Mouse (Mus musculus) midbrain, embryonic 14.5 days (tissue): ENCODE measurements around the gene Ifi47. TPM values are rescaled to one million over a fixed set of nuclear protein-coding genes. Genes with fewer than 3 reads are reported as not detected.

ENCODE experiments used
- ATAC-seq: fragments of 200-750 bp; cut with Nextera tagmentation; 2 replicates; pipeline ENCODE4 v1.8.0; 2017; ENCODE audit warnings: moderate number of reproducible peaks, moderate library complexity; ENCODE audit not compliant: low FRiP score, low TSS enrichment
- DNase-seq: peaks from one replicate; pipeline ENCODE4 v3.0.0-alpha.2; 2015
- H3K27ac ChIP-seq: fragments of 300-500 bp; sonication (generic); replicated peaks from 2 replicates; pipeline ENCODE4 v1.5.1; 2014; ENCODE audit warnings: mild to moderate bottlenecking, low read depth, low read length, moderate library complexity
- H3K27me3 ChIP-seq: fragments of 300-500 bp; sonication (generic); 2 replicates; pipeline ENCODE4 v1.6.1; 2014; ENCODE audit warnings: low read length, control low read depth, mixed read lengths; ENCODE audit not compliant: control insufficient read depth, insufficient read depth
- H3K36me3 ChIP-seq: fragments of 300-500 bp; sonication (generic); 2 replicates; pipeline ENCODE4 v1.6.1; 2014; ENCODE audit warnings: low read length, control low read depth; ENCODE audit not compliant: control insufficient read depth, insufficient read depth
- H3K4me1 ChIP-seq: fragments of 300-500 bp; sonication (generic); 2 replicates; pipeline ENCODE4 v1.6.1; 2014; ENCODE audit warnings: mild to moderate bottlenecking, antibody characterized with exemption, low read length, control low read depth; ENCODE audit not compliant: control insufficient read depth, insufficient read depth
- H3K4me2 ChIP-seq: fragments of 300-500 bp; sonication (generic); 2 replicates; pipeline ENCODE4 v1.6.1; 2014; ENCODE audit warnings: mild to moderate bottlenecking, low read length, moderate library complexity
- H3K4me3 ChIP-seq: fragments of 300-500 bp; sonication (generic); replicated peaks from 2 replicates; pipeline ENCODE4 v1.5.1; 2014; ENCODE audit warnings: low read depth, low read length
- H3K9ac ChIP-seq: fragments of 300-500 bp; sonication (generic); replicated peaks from 2 replicates; pipeline ENCODE4 v1.6.1; 2014; ENCODE audit warnings: mild to moderate bottlenecking, low read length, moderate library complexity
- H3K9me3 ChIP-seq: fragments of 300-500 bp; sonication (generic); 2 replicates; pipeline ENCODE4 v1.6.1; 2016; ENCODE audit warnings: low read length, control low read depth, mixed read lengths; ENCODE audit not compliant: control insufficient read depth
- WGBS: fragments of 180-500 bp; shearing (Covaris S2); extraction: QIAGEN DNeasy Blood & Tissue Kit; methylation state at CpG from one replicate; pipeline ENCODE4 v1.1.7; 2014; 5-methylcytosine and 5-hydroxymethylcytosine counted together
- polyA plus RNA-seq: library from polyadenylated mRNA; unstranded; fragments of >200 nt; fragmentation: Nextera tagmentation; extraction: Ambion mirVana; gene quantifications from 2 replicates; pipeline ENCODE4 v1.2.1, GENCODE M21; 2014

Gene Ifi47
- polyA plus RNA-seq, 1 experiment from 2014 or later: 3.5 TPM

- H3K9ac ChIP-seq: no peak overlapping the region
- H3K4me2 ChIP-seq: no peak overlapping the region
- no peaks in the 10 kb centered on the region for H3K27me3 ChIP-seq
- H3K36me3 ChIP-seq: no peaks in the 10 kb centered on the region
- DNase-seq: no peak
- no peak overlapping the region for H3K4me3 ChIP-seq
- H3K27ac ChIP-seq: no peak overlapping the region
- H3K4me1 ChIP-seq: no peaks in the 10 kb centered on the region
- no peak for ATAC-seq
- no peaks in the 10 kb centered on the region for H3K9me3 ChIP-seq
- 75% methylated on average over 1 of the region's 1 CpGs for WGBS
These were observed 34.6 kb downstream of the Ifi47 start for GRCm38 (mm10) chr11:49111000-49111399.

- Histone ChIP-seq H3K4me2 (no peak overlapping the region), H3K4me3 (no peak overlapping the region), H3K4me1 (no peaks in the 10 kb centered on the region), H3K27me3 (no peaks in the 10 kb centered on the region), H3K27ac (no peak overlapping the region), H3K36me3 (no peaks in the 10 kb centered on the region), H3K9me3 (no peaks in the 10 kb centered on the region), H3K9ac (no peak overlapping the region)
- no peak for DNase-seq
- ATAC-seq: no peak
- 93% methylated on average over 6 of the region's 6 CpGs for WGBS
These were observed 36.3 kb downstream of the Ifi47 start for GRCm38 (mm10) chr11:49112624-49113219.

- Histone ChIP-seq H3K9me3 (no peaks in the 10 kb centered on the region), H3K36me3 (no peaks in the 10 kb centered on the region), H3K4me1 (no peaks in the 10 kb centered on the region), H3K4me3 (no peak overlapping the region), H3K27me3 (no peaks in the 10 kb centered on the region), H3K27ac (no peak overlapping the region), H3K9ac (no peak overlapping the region), H3K4me2 (no peak overlapping the region)
- WGBS: 88% methylated on average over 2 of the region's 2 CpGs
- ATAC-seq (no peak), DNase-seq (no peak)
These were observed 37.8 kb downstream of the Ifi47 start for GRCm38 (mm10) chr11:49114158-49114557.

GRCm38 (mm10) chr11:49114774-49115173 is 38.4 kb downstream of the Ifi47 start, which contains the start of gene Olfr1396:
Gene Olfr1396 (minus strand): TSS chr11:49114874.
- ATAC-seq: no peak
- H3K9ac ChIP-seq: no peak within 1 kb of the TSS
- H3K4me2 ChIP-seq: no peak within 1 kb of the TSS
- H3K36me3 ChIP-seq: no peaks in the 10 kb centered on the region
- DNase-seq: no peak
- H3K9me3 ChIP-seq: no peaks in the 10 kb centered on the region
- H3K27me3 ChIP-seq: no peaks in the 10 kb centered on the region
- H3K4me1 ChIP-seq: no peaks in the 10 kb centered on the region
- no peak within 1 kb of the TSS for H3K27ac ChIP-seq
- no peak within 1 kb of the TSS for H3K4me3 ChIP-seq

GRCm38 (mm10) chr11:49119635-49120034 is 43.2 kb downstream of the Ifi47 start:
- no peak overlapping the region for H3K4me3 ChIP-seq
- H3K27me3 ChIP-seq: no peaks in the 10 kb centered on the region
- H3K9me3 ChIP-seq: no peaks in the 10 kb centered on the region
- H3K36me3 ChIP-seq: no peaks in the 10 kb centered on the region
- WGBS: 84% methylated on average over 3 of the region's 3 CpGs
- DNase-seq: no peak
- no peak overlapping the region for H3K9ac ChIP-seq
- no peak overlapping the region for H3K4me2 ChIP-seq
- H3K4me1 ChIP-seq: no peaks in the 10 kb centered on the region
- no peak overlapping the region for H3K27ac ChIP-seq
- ATAC-seq: no peak

GRCm38 (mm10) chr11:49124169-49124568 is 47.8 kb downstream of the Ifi47 start:
- no peak overlapping the region for H3K4me2 ChIP-seq
- no peaks in the 10 kb centered on the region for H3K27me3 ChIP-seq
- no peak overlapping the region for H3K9ac ChIP-seq
- H3K4me3 ChIP-seq: no peak overlapping the region
- H3K9me3 ChIP-seq: no peaks in the 10 kb centered on the region
- ATAC-seq (no peak), DNase-seq (no peak)
- 91% methylated on average over 2 of the region's 2 CpGs for WGBS
- no peaks in the 10 kb centered on the region for H3K4me1 ChIP-seq
- H3K27ac ChIP-seq: no peak overlapping the region
- no peaks in the 10 kb centered on the region for H3K36me3 ChIP-seq

GRCm38 (mm10) chr11:49141974-49142373 is 65.6 kb downstream of the Ifi47 start, which contains the start of gene Olfr1395:
Gene Olfr1395 (plus strand): TSS chr11:49142274.
- H3K36me3 ChIP-seq: no peaks in the 10 kb centered on the region
- DNase-seq: no peak
- no peaks in the 10 kb centered on the region for H3K27me3 ChIP-seq
- no peaks in the 10 kb centered on the region for H3K9me3 ChIP-seq
- no peak within 1 kb of the TSS for H3K4me3 ChIP-seq
- no peak within 1 kb of the TSS for H3K27ac ChIP-seq
- WGBS: 95% methylated on average over 6 of the region's 6 CpGs
- no peaks in the 10 kb centered on the region for H3K4me1 ChIP-seq
- no peak within 1 kb of the TSS for H3K4me2 ChIP-seq
- H3K9ac ChIP-seq: no peak within 1 kb of the TSS
- ATAC-seq: no peak

Other genes with a start within 250 kb of the Ifi47 start
- gene Gm12184, start 249.9 kb upstream of the Ifi47 start, polyA plus RNA-seq: 3.2 and 4.5 TPM in 2 replicates
- 1.4 and 5.0 TPM in 2 replicates for gene Irgm1, start 204.9 kb upstream of the Ifi47 start, polyA plus RNA-seq
- gene Gm5431, start 174.4 kb upstream of the Ifi47 start, polyA plus RNA-seq: 0.34 TPM in 1 of 2 replicates, not detected in the other
- gene Psme2b, start 130.4 kb upstream of the Ifi47 start, polyA plus RNA-seq: 1.4 and 1.7 TPM in 2 replicates
- gene Olfr56, start 97.7 kb upstream of the Ifi47 start, polyA plus RNA-seq: not detected in 2 replicates
- 0.39 TPM in 1 of 2 replicates, not detected in the other for gene 9930111J21Rik1, start 97.2 kb upstream of the Ifi47 start, polyA plus RNA-seq
- gene Gm12185, start 84.4 kb upstream of the Ifi47 start, polyA plus RNA-seq: not detected in 2 replicates
- 0.74 TPM in 1 of 2 replicates, not detected in the other for gene Tgtp1, start 82.4 kb upstream of the Ifi47 start, polyA plus RNA-seq
- gene 9930111J21Rik2, start 25.3 kb upstream of the Ifi47 start, polyA plus RNA-seq: 0.04 and 0.46 TPM in 2 replicates
- 0.76 TPM in 1 of 2 replicates, not detected in the other for gene Tgtp2, start 12.4 kb upstream of the Ifi47 start, polyA plus RNA-seq
- not detected in 2 replicates for gene Olfr1396, start 38.3 kb downstream of the Ifi47 start, polyA plus RNA-seq
- not detected in 2 replicates for gene Olfr1395, start 65.7 kb downstream of the Ifi47 start, polyA plus RNA-seq
- not detected in 2 replicates for gene Olfr1394, start 77.8 kb downstream of the Ifi47 start, polyA plus RNA-seq
- not detected in 2 replicates for gene Btnl9, start 110.6 kb downstream of the Ifi47 start, polyA plus RNA-seq
- gene Zfp62, start 126.7 kb downstream of the Ifi47 start, polyA plus RNA-seq: 37.3 and 61.7 TPM in 2 replicates
- 27.0 and 27.9 TPM in 2 replicates for gene Mgat1, start 167.6 kb downstream of the Ifi47 start, polyA plus RNA-seq
- 0.22 TPM in 1 of 2 replicates, not detected in the other for gene Olfr1393, start 201.7 kb downstream of the Ifi47 start, polyA plus RNA-seq
- 0.07 TPM in 1 of 2 replicates, not detected in the other for gene Olfr1392, start 208.7 kb downstream of the Ifi47 start, polyA plus RNA-seq
- gene Olfr10, start 228.2 kb downstream of the Ifi47 start, polyA plus RNA-seq: not detected in 2 replicates
- not detected in 2 replicates for gene Olfr1391, start 246.2 kb downstream of the Ifi47 start, polyA plus RNA-seq